Comparison of ENCODE assay signal across 11 mouse cellular contexts in genomic region chr13:98027122-98027521, GRCm38 (mm10).
DNase-seq lines count a peak whose midpoint lies in the region; TF ChIP-seq lines count a peak whose summit lies in the region.
"Had no signal": no experiment of that assay in that cellular context is flagged by ENCODE, and none has a peak within 500 bp of the region (broad histone marks: within the 10 kb centered on the region; RNA-seq: fewer than 3 reads in every experiment).

No protein-coding gene starts in this region.

- DNase-seq in gastrocnemius, postnatal 14 days, result peak; percentile 22
- DNase-seq in gastrocnemius, postnatal 10 days, result no peak
- peak; percentile 29 to 58 for DNase-seq in kidney, postnatal 36 days
- no peak for DNase-seq in kidney, adult 8-10 months
- DNase-seq in lung, postnatal 4 days, result peak; percentile 38 to 58
- DNase-seq in thymus, postnatal 36 days, result no peak
- DNase-seq in spleen, postnatal 14 days (ENCODE audit: low spot score in 2 of 2), result no peak
- DNase-seq: cerebellum, adult 18-20 months; right cerebral cortex, postnatal 4 days had no signal

- H3K4me1 ChIP-seq in cortical plate, adult 2 months (ENCODE audit: control insufficient read depth, insufficient read depth, low read length), result no peaks in the 10 kb centered on the region

- no peak overlapping the region for H3K27ac ChIP-seq in cortical plate, adult 2 months (ENCODE audit: insufficient read depth, low read length)
- H3K27ac ChIP-seq: neural tube, embryonic 12.5 days had no signal

- TF ChIP-seq CTCF in cortical plate, adult 2 months (IDR thresholded peaks at IDR 0.05; ENCODE audit: extremely low read depth, insufficient read depth, low read length), result peak; percentile 28; the same call in 1 of the 2 replicates

- TF ChIP-seq POLR2A in cortical plate, adult 2 months (IDR thresholded peaks at IDR 0.05; ENCODE audit: extremely low read depth, insufficient read depth, low read length), result no peak

- intact Hi-C loops in gastrocnemius, postnatal 14 days (cut with DNase I; ENCODE audit: low total_unique reads), result no loop called here

- H3K4me3 ChIP-seq in cortical plate, adult 2 months (ENCODE audit: insufficient read depth, low read length), result no peak overlapping the region
- H3K4me3 ChIP-seq: neural tube, embryonic 12.5 days had no signal

Comparison
In these comparisons a context has a peak if more than half of its experiments do, and no peak if none do; other contexts are left out.
1. DNase-seq: peak in gastrocnemius, postnatal 14 days (single experiment), kidney, postnatal 36 days (2 of 2) and lung, postnatal 4 days (2 of 2); none in gastrocnemius, postnatal 10 days (single experiment), kidney, adult 8-10 months (0 of 2), thymus, postnatal 36 days (0 of 2) and spleen, postnatal 14 days (0 of 2).